Mouse (Mus musculus) embryonic fibroblast, embryonic 13.5 days (primary cell): ENCODE results near the gene Ralgps1.

ENCODE experiments used
- CTCF ChIP-seq: IDR thresholded peaks from 2 replicates; pipeline ENCODE4 v1.5.1; 2011; ENCODE audit warnings: mild to moderate bottlenecking, control low read depth, low read length, moderate library complexity, borderline replicate concordance; ENCODE audit not compliant: insufficient read depth
- POLR2A ChIP-seq: IDR thresholded peaks from 2 replicates; pipeline ENCODE4 v1.6.1; 2011; ENCODE audit warnings: low read depth, mild to moderate bottlenecking, control low read depth, low read length, moderate library complexity

GRCm38 (mm10) chr2:33137244-33137643, 234.0 kb downstream of the Ralgps1 start:
- no peak for TF ChIP-seq CTCF
- no peak for TF ChIP-seq POLR2A
